Mouse (Mus musculus): ENCODE measurements around the gene Spock2.

DNA sequence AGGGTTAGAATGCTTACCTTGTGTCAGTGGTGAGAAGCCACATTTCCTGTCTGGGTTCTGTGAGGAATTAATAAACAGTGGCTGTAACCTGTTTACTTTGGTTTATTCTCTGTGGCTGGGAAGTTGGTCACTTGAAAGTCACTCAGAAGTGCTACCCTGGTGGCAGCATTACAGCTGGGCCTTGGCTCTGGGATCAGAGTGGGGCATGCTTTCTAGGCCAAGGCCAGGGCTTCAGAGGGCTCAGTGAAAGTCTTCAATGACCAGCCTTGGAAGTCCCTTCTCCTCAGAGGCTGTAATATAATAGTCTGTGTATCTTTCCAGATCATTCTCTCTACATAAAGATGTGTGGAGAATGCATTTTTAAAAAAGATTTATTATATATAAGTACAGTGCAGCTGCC is 50.0 kb downstream of the Spock2 start:
- TF ChIP-seq MAZ (IDR thresholded peaks at IDR 0.05; ENCODE audit: low read depth, low read length) (no peak), RAD21 (IDR thresholded peaks at IDR 0.05; ENCODE audit: low read depth, low read length) (no peak), POLR2A (IDR thresholded peaks at IDR 0.05; ENCODE audit: low read depth, low read length) (0 out of 2 replicates have a peak, but pooled peaks have one; percentile 14), ZNF384 (IDR thresholded peaks at IDR 0.05; ENCODE audit: low read depth, low read length) (no peak), CTCF (conservative IDR thresholded peaks at IDR 0.05 in 1 of 2, IDR thresholded peaks at IDR 0.05 in 1 of 2; ENCODE audit: low read depth in 2 of 2, low read length in 2 of 2) (no peak), TCF12 (IDR thresholded peaks at IDR 0.05; ENCODE audit: low read depth, low read length) (no peak), RCOR1 (conservative IDR thresholded peaks at IDR 0.05; ENCODE audit: low read depth, low read length) (no peak), CHD2 (IDR thresholded peaks at IDR 0.05; ENCODE audit: low read length) (no peak), HCFC1 (IDR thresholded peaks at IDR 0.05; ENCODE audit: low read depth, low read length) (no peak), ETS1 (conservative IDR thresholded peaks at IDR 0.05; ENCODE audit: low read depth, low read length) (no peak), EP300 (IDR thresholded peaks at IDR 0.05; ENCODE audit: low read length) (no peak)

All from CH12.LX (cell line).